Mouse (Mus musculus) lung, adult 2 months (tissue): ENCODE measurements around the gene Atp6ap2.

Experiments used
- CTCF ChIP-seq: fragments of 200-500 bp; IDR thresholded peaks from 2 replicates; pipeline ENCODE4 v1.5.1; 2011; ENCODE audit warnings: mild to moderate bottlenecking, low read length, control low read depth; ENCODE audit not compliant: insufficient read depth
- POLR2A ChIP-seq: fragments of 200-500 bp; IDR thresholded peaks from 2 replicates; pipeline ENCODE4 v1.6.1; 2011; ENCODE audit warnings: low read depth, mild to moderate bottlenecking, control low read depth, low read length, borderline replicate concordance; ENCODE audit errors: extremely low read depth

- TF ChIP-seq CTCF, result no peak
- TF ChIP-seq POLR2A, result no peak
Measured at GRCm38 (mm10) chrX:12591401-12591943, 3.9 kb downstream of the Atp6ap2 start.
